Comparison of ENCODE assay signal across 28 mouse cellular contexts in the genomic region with DNA sequence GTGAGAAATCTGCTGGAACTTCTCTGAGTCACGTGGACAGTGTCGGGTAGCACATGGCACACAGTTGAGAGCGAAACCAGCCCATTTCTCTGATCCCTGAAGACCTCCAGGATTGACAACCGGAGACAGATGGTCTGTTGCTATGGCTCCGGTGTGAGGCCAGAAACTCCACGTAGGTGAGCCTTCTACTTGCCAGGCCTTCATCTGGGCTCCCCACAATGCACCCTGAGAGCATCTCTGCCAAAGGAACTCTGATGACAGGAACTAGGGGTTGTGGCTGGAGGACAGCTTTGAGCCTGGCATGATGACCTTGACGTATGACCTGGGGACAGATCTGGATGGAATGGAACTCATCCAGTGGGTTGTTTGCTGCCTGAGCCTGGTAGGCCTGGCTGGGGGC.
A peak's percentile ranks its signal among the peaks of the same experiment; 100 is the strongest.
DNase-seq lines count a peak whose midpoint lies in the region; ATAC-seq and TF ChIP-seq lines count a peak whose summit lies in the region.
"Had no signal": no experiment of that assay in that cellular context is flagged by ENCODE, and none has a peak within 500 bp of the region (broad histone marks: within the 10 kb centered on the region; RNA-seq: fewer than 3 reads in every experiment).

No protein-coding gene starts in this region.

- 79% methylated on average over 7 of the region's 7 CpGs for WGBS in hindbrain, embryonic 16.5 days
- WGBS in hindbrain, embryonic 13.5 days, result 81% methylated on average over 7 of the region's 7 CpGs

- no peak overlapping the region for H3K4me3 ChIP-seq in hindbrain, embryonic 16.5 days (ENCODE audit: low read length)
- H3K4me3 ChIP-seq in hindbrain, embryonic 13.5 days, result no peak overlapping the region
- H3K4me3 ChIP-seq: embryonic facial prominence, embryonic 12.5 days; kidney, embryonic 15.5 days; liver, embryonic 13.5 days; neural tube, embryonic 12.5 days had no signal

- TF ChIP-seq POLR2A in brain, embryonic 14.5 days (IDR thresholded peaks at IDR 0.05; ENCODE audit: borderline replicate concordance, extremely low read depth, insufficient read depth, insufficient read length, poor library complexity, severe bottlenecking), result no peak

- H3K36me3 ChIP-seq in hindbrain, embryonic 16.5 days (ENCODE audit: control insufficient read depth, insufficient read depth, low read length), result no peaks in the 10 kb centered on the region
- no peaks in the 10 kb centered on the region for H3K36me3 ChIP-seq in hindbrain, embryonic 13.5 days
- H3K36me3 ChIP-seq: embryonic facial prominence, embryonic 12.5 days; kidney, embryonic 15.5 days; liver, embryonic 13.5 days; neural tube, embryonic 12.5 days had no signal

- peak; percentile 14 for DNase-seq in brain, embryonic 14.5 days (ENCODE audit: low read depth)
- peak; percentile 41 to 49 for DNase-seq in cerebellum, adult 18-20 months
- DNase-seq in cerebellum, postnatal 10 days, result peak; percentile 70 to 83
- DNase-seq in spleen, postnatal 4 days (ENCODE audit: low spot score in 2 of 2), result no peak
- no peak for DNase-seq in kidney, adult 11 months
- no peak for DNase-seq in right cerebral cortex, postnatal 36 days (ENCODE audit: low spot score in 2 of 2)
- DNase-seq: adrenal gland, postnatal 25 days; embryo, embryonic 11 days; gastrocnemius, postnatal 14 days; heart, postnatal 4 days; kidney, adult 18-20 months; kidney, postnatal 25 days; liver, embryonic 13.5 days; lung, adult 2 months; lung, postnatal 10 days; midbrain, embryonic 14.5 days; right cerebral cortex, adult 18-20 months; right cerebral cortex, postnatal 4 days; thymus, postnatal 4 days had no signal

- peak; percentile 75 for ATAC-seq in hindbrain, embryonic 16.5 days
- no peak for ATAC-seq in hindbrain, embryonic 13.5 days (ENCODE audit: low FRiP score)
- ATAC-seq: CD4-positive, CD25-positive, alpha-beta regulatory T cell, adult 4 months; forebrain, embryonic 14.5 days had no signal

- no peak overlapping the region for H3K9ac ChIP-seq in hindbrain, embryonic 16.5 days (ENCODE audit: low read depth, low read length)
- H3K9ac ChIP-seq in hindbrain, embryonic 13.5 days, result no peak overlapping the region
- H3K9ac ChIP-seq: embryonic facial prominence, embryonic 12.5 days; kidney, embryonic 15.5 days; liver, embryonic 13.5 days; neural tube, embryonic 12.5 days had no signal

- H3K4me2 ChIP-seq in hindbrain, embryonic 16.5 days (ENCODE audit: low read length), result no peak overlapping the region
- H3K4me2 ChIP-seq in hindbrain, embryonic 13.5 days, result no peak overlapping the region
- H3K4me2 ChIP-seq: embryonic facial prominence, embryonic 12.5 days; heart, embryonic 11.5 days; kidney, embryonic 15.5 days; liver, embryonic 13.5 days; neural tube, embryonic 12.5 days had no signal

- H3K9me3 ChIP-seq in hindbrain, embryonic 16.5 days (ENCODE audit: control insufficient read depth, low read length), result no peaks in the 10 kb centered on the region
- no peaks in the 10 kb centered on the region for H3K9me3 ChIP-seq in hindbrain, embryonic 13.5 days
- H3K9me3 ChIP-seq: embryonic facial prominence, embryonic 12.5 days; kidney, embryonic 15.5 days; liver, embryonic 13.5 days; neural tube, embryonic 12.5 days had no signal

- H3K27ac ChIP-seq in hindbrain, embryonic 16.5 days (ENCODE audit: low read depth, low read length), result 0 out of 2 replicates have a peak overlapping the region, but pooled peaks have one; percentile 34
- no peak overlapping the region for H3K27ac ChIP-seq in hindbrain, embryonic 13.5 days
- H3K27ac ChIP-seq: embryonic facial prominence, embryonic 12.5 days; kidney, embryonic 15.5 days; liver, embryonic 13.5 days; macrophage; neural tube, embryonic 12.5 days had no signal

- TF ChIP-seq CTCF in brain, embryonic 14.5 days (IDR thresholded peaks at IDR 0.05; ENCODE audit: borderline replicate concordance, extremely low read depth, insufficient read depth, insufficient read length), result no peak

- H3K27me3 ChIP-seq in hindbrain, embryonic 16.5 days (replicated peaks; ENCODE audit: control insufficient read depth, insufficient read depth, low read length), result no peaks in the 10 kb centered on the region
- H3K27me3 ChIP-seq in hindbrain, embryonic 13.5 days, result no peaks in the 10 kb centered on the region
- H3K27me3 ChIP-seq: embryonic facial prominence, embryonic 12.5 days; kidney, embryonic 15.5 days; liver, embryonic 13.5 days; neural tube, embryonic 12.5 days had no signal

- H3K4me1 ChIP-seq in hindbrain, embryonic 16.5 days (ENCODE audit: control insufficient read depth, insufficient read depth, low read depth, low read length), result no peaks in the 10 kb centered on the region; the same call in 1 of the 2 replicates
- H3K4me1 ChIP-seq in hindbrain, embryonic 13.5 days (replicated peaks), result no peaks in the 10 kb centered on the region
- H3K4me1 ChIP-seq: embryonic facial prominence, embryonic 12.5 days; kidney, embryonic 15.5 days; liver, embryonic 13.5 days; neural tube, embryonic 12.5 days had no signal

Comparison
In these comparisons a context has a peak if more than half of its experiments do, and no peak if none do; other contexts are left out.
1. DNase-seq: peak in brain, embryonic 14.5 days (single experiment), cerebellum, adult 18-20 months (2 of 2) and cerebellum, postnatal 10 days (2 of 2); none in spleen, postnatal 4 days (0 of 2), kidney, adult 11 months (single experiment) and right cerebral cortex, postnatal 36 days (0 of 2).